Mouse (Mus musculus) lung, postnatal 0 days (tissue): ENCODE results near the gene Cnpy1.

Source experiments
- CTCF ChIP-seq: IDR thresholded peaks from 2 replicates; pipeline ENCODE4 v1.5.1; 2016; ENCODE audit warnings: antibody characterized with exemption, mild to moderate bottlenecking
- EP300 ChIP-seq: IDR thresholded peaks from 2 replicates; pipeline ENCODE4 v1.6.1; 2016; ENCODE audit warnings: antibody characterized with exemption, mild to moderate bottlenecking, control low read depth

DNA sequence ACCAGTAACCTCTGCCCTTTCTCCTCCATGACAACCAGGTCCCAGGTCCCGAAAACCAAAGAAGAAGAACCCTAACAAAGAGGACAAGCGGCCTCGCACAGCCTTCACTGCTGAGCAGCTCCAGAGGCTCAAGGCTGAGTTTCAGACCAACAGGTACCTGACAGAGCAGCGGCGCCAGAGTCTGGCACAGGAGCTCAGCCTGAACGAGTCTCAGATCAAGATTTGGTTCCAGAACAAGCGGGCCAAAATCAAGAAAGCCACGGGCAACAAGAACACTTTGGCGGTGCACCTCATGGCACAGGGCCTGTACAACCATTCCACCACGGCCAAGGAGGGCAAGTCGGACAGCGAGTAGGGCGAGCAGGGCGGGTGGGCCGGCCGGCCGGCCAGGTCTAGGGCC, 75.5 kb downstream of the Cnpy1 start:
- TF ChIP-seq CTCF (no peak), EP300 (no peak)
